Mouse (Mus musculus) neural tube, embryonic 12.5 days (tissue): ENCODE results near the gene Pus7. TPM values are rescaled to one million over a fixed set of nuclear protein-coding genes. Genes with fewer than 3 reads are reported as not detected.
A peak's percentile ranks its signal among the peaks of the same experiment; 100 is the strongest.

ENCODE experiments used
- ATAC-seq: fragments of 200-750 bp; cut with Nextera tagmentation; 2 replicates; pipeline ENCODE4 v1.8.0; 2017; ENCODE audit warnings: low read depth, mild to moderate bottlenecking, moderate TSS enrichment, moderate library complexity; ENCODE audit not compliant: low FRiP score
- H3K27ac ChIP-seq: fragments of 300-500 bp; sonication (generic); 2 replicates; pipeline ENCODE4 v1.5.1; 2016
- H3K27me3 ChIP-seq: fragments of 300-500 bp; sonication (generic); replicated peaks from 2 replicates; pipeline ENCODE4 v1.6.1; 2016; ENCODE audit warnings: mild to moderate bottlenecking
- H3K36me3 ChIP-seq: fragments of 300-500 bp; sonication (generic); 2 replicates; pipeline ENCODE4 v1.6.1; 2016; ENCODE audit warnings: mild to moderate bottlenecking
- H3K4me1 ChIP-seq: fragments of 300-500 bp; sonication (generic); 2 replicates; pipeline ENCODE4 v1.6.1; 2016
- H3K4me2 ChIP-seq: fragments of 300-500 bp; sonication (generic); replicated peaks from 2 replicates; pipeline ENCODE4 v1.6.1; 2016; ENCODE audit warnings: mild to moderate bottlenecking
- H3K4me3 ChIP-seq: fragments of 300-500 bp; sonication (generic); 2 replicates; pipeline ENCODE4 v1.5.1; 2016
- H3K9ac ChIP-seq: fragments of 300-500 bp; sonication (generic); 2 replicates; pipeline ENCODE4 v1.6.1; 2016; ENCODE audit warnings: mild to moderate bottlenecking
- H3K9me3 ChIP-seq: fragments of 300-500 bp; sonication (generic); 2 replicates; pipeline ENCODE4 v1.6.1; 2016; ENCODE audit warnings: mild to moderate bottlenecking
- WGBS: fragments of 180-500 bp; shearing (Covaris S2); methylation state at CpG from one replicate; pipeline ENCODE4 v1.1.7; 2016; 5-methylcytosine and 5-hydroxymethylcytosine counted together
- polyA plus RNA-seq: library from polyadenylated mRNA; unstranded; fragments of >200 nt; fragmentation: Nextera tagmentation; extraction: Ambion mirVana; gene quantifications from 2 replicates; pipeline ENCODE4 v1.2.1, GENCODE M21; 2016

Pus7 gene
- polyA plus RNA-seq: 22.5 and 22.7 TPM in 2 replicates

- WGBS: under 1% methylated on average over 84 of the region's 86 CpGs
- H3K27ac ChIP-seq: no peak within 1 kb of the TSS
- H3K36me3 ChIP-seq: no peaks in the 10 kb centered on the region
- H3K9me3 ChIP-seq: no peaks in the 10 kb centered on the region
- peak; percentile 89 for ATAC-seq
- H3K4me1 ChIP-seq: peaks cover 18% of the 10 kb centered on the region
- peak within 1 kb of the TSS; percentile 79 for H3K9ac ChIP-seq
- no peaks in the 10 kb centered on the region for H3K27me3 ChIP-seq
- H3K4me2 ChIP-seq: peak within 1 kb of the TSS; percentile 76
- H3K4me3 ChIP-seq: peak within 1 kb of the TSS; percentile 89
Measured at GRCm38 (mm10) chr5:23782931-23783877, at the start of gene Pus7. Pus7 (minus strand) TSS chr5:23783711.

- Histone ChIP-seq H3K9me3 (no peaks in the 10 kb centered on the region), H3K27ac (no peak overlapping the region), H3K9ac (no peak overlapping the region), H3K27me3 (peaks cover 12% of the 10 kb centered on the region), H3K36me3 (no peaks in the 10 kb centered on the region), H3K4me2 (peak overlapping the region; percentile 38), H3K4me1 (no peaks in the 10 kb centered on the region), H3K4me3 (no peak overlapping the region)
- 37% methylated on average over 58 of the region's 58 CpGs for WGBS
- no peak for ATAC-seq
Measured at GRCm38 (mm10) chr5:23830897-23831752, 47.6 kb upstream of the Pus7 start.

GRCm38 (mm10) chr5:23826321-23827004, 43.0 kb upstream of the Pus7 start:
- H3K9ac ChIP-seq: no peak overlapping the region
- no peaks in the 10 kb centered on the region for H3K9me3 ChIP-seq
- H3K4me2 ChIP-seq: no peak overlapping the region
- H3K27ac ChIP-seq: no peak overlapping the region
- H3K36me3 ChIP-seq: no peaks in the 10 kb centered on the region
- 39% methylated on average over 11 of the region's 11 CpGs for WGBS
- no peak for ATAC-seq
- H3K4me3 ChIP-seq: no peak overlapping the region
- no peaks in the 10 kb centered on the region for H3K4me1 ChIP-seq
- H3K27me3 ChIP-seq: peaks cover 7% of the 10 kb centered on the region

- H3K27me3 ChIP-seq: no peaks in the 10 kb centered on the region
- H3K9me3 ChIP-seq: no peaks in the 10 kb centered on the region
- H3K4me2 ChIP-seq: no peak overlapping the region
- WGBS: 84% methylated on average over 8 of the region's 8 CpGs
- H3K27ac ChIP-seq: no peak overlapping the region
- H3K9ac ChIP-seq: no peak overlapping the region
- no peaks in the 10 kb centered on the region for H3K4me1 ChIP-seq
- H3K4me3 ChIP-seq: no peak overlapping the region
- no peak for ATAC-seq
- peaks cover 11% of the 10 kb centered on the region for H3K36me3 ChIP-seq
Measured at GRCm38 (mm10) chr5:23824171-23824733, 40.7 kb upstream of the Pus7 start.

GRCm38 (mm10) chr5:23822306-23822705, 38.8 kb upstream of the Pus7 start:
- H3K4me3 ChIP-seq: no peak overlapping the region
- H3K9ac ChIP-seq: no peak overlapping the region
- H3K9me3 ChIP-seq: no peaks in the 10 kb centered on the region
- 82% methylated on average over 11 of the region's 11 CpGs for WGBS
- no peak overlapping the region for H3K4me2 ChIP-seq
- no peaks in the 10 kb centered on the region for H3K27me3 ChIP-seq
- H3K36me3 ChIP-seq: peaks cover 24% of the 10 kb centered on the region
- no peaks in the 10 kb centered on the region for H3K4me1 ChIP-seq
- no peak for ATAC-seq
- no peak overlapping the region for H3K27ac ChIP-seq

GRCm38 (mm10) chr5:23816681-23817080, 33.2 kb upstream of the Pus7 start:
- WGBS: 87% methylated on average over 15 of the region's 15 CpGs
- Histone ChIP-seq H3K4me3 (no peak overlapping the region), H3K27ac (no peak overlapping the region), H3K9me3 (0 out of 2 replicates have a peak, but pooled peaks cover 4% of the 10 kb centered on the region), H3K9ac (no peak overlapping the region), H3K36me3 (peaks cover 74% of the 10 kb centered on the region), H3K4me2 (no peak overlapping the region), H3K27me3 (no peaks in the 10 kb centered on the region), H3K4me1 (no peaks in the 10 kb centered on the region)
- ATAC-seq: no peak

GRCm38 (mm10) chr5:23814841-23815240, 31.3 kb upstream of the Pus7 start:
- Histone ChIP-seq H3K9ac (no peak overlapping the region), H3K27me3 (no peaks in the 10 kb centered on the region), H3K4me2 (no peak overlapping the region), H3K9me3 (0 out of 2 replicates have a peak, but pooled peaks cover 4% of the 10 kb centered on the region), H3K27ac (no peak overlapping the region), H3K36me3 (peaks cover 85% of the 10 kb centered on the region), H3K4me1 (no peaks in the 10 kb centered on the region), H3K4me3 (no peak overlapping the region)
- WGBS: 84% methylated on average over 5 of the region's 5 CpGs
- ATAC-seq: no peak

- WGBS: 84% methylated on average over 2 of the region's 2 CpGs
- no peaks in the 10 kb centered on the region for H3K9me3 ChIP-seq
- H3K27me3 ChIP-seq: no peaks in the 10 kb centered on the region
- H3K4me3 ChIP-seq: no peak overlapping the region
- H3K36me3 ChIP-seq: peaks cover 18% of the 10 kb centered on the region
- no peak overlapping the region for H3K4me2 ChIP-seq
- H3K4me1 ChIP-seq: peaks cover 9% of the 10 kb centered on the region
- H3K27ac ChIP-seq: no peak overlapping the region
- no peak overlapping the region for H3K9ac ChIP-seq
- ATAC-seq: no peak
Measured at GRCm38 (mm10) chr5:23792726-23793125, 9.2 kb upstream of the Pus7 start.

GRCm38 (mm10) chr5:23789078-23789612, 5.6 kb upstream of the Pus7 start:
- no peak overlapping the region for H3K4me3 ChIP-seq
- H3K36me3 ChIP-seq: peaks cover 7% of the 10 kb centered on the region
- WGBS: 87% methylated on average over 4 of the region's 4 CpGs
- H3K9ac ChIP-seq: no peak overlapping the region
- no peaks in the 10 kb centered on the region for H3K27me3 ChIP-seq
- no peak overlapping the region for H3K4me2 ChIP-seq
- no peak for ATAC-seq
- peaks cover 9% of the 10 kb centered on the region for H3K4me1 ChIP-seq
- no peak overlapping the region for H3K27ac ChIP-seq
- no peaks in the 10 kb centered on the region for H3K9me3 ChIP-seq

- Histone ChIP-seq H3K4me2 (peak overlapping the region; percentile 88), H3K27me3 (no peaks in the 10 kb centered on the region), H3K9ac (peak overlapping the region; percentile 84), H3K4me1 (peaks cover 13% of the 10 kb centered on the region), H3K4me3 (peak overlapping the region; percentile 85), H3K27ac (no peak overlapping the region), H3K36me3 (0 out of 2 replicates have a peak, but pooled peaks cover 5% of the 10 kb centered on the region), H3K9me3 (no peaks in the 10 kb centered on the region)
- 51% methylated on average over 3 of the region's 3 CpGs for WGBS
- ATAC-seq: no peak
Measured at GRCm38 (mm10) chr5:23788390-23788830, 4.9 kb upstream of the Pus7 start.
